Mouse (Mus musculus): ENCODE measurements at regions not wholly inside any gene's neighbourhood (a gene's known extent, or its start where the extent isn't known, plus 50 kb on each side); places are given as distances from the start of the nearest gene placed in this dataset.

GRCm38 (mm10) chr16:62681880-62682279 is 104.7 kb downstream of the Nsun3 start:
- Histone ChIP-seq H3K27me3 (ENCODE audit: control insufficient read depth, insufficient read depth, low read length) (no peaks in the 10 kb centered on the region), H3K27ac (ENCODE audit: low read depth, low read length) (no peak overlapping the region), H3K4me3 (ENCODE audit: low read depth, low read length) (no peak overlapping the region), H3K9me3 (ENCODE audit: control insufficient read depth, low read length) (no peaks in the 10 kb centered on the region), H3K36me3 (ENCODE audit: control insufficient read depth, insufficient read depth, low read length) (no peaks in the 10 kb centered on the region), H3K4me2 (ENCODE audit: low read depth) (no peak overlapping the region), H3K4me1 (ENCODE audit: control insufficient read depth, insufficient read depth, low read length) (no peaks in the 10 kb centered on the region), H3K9ac (ENCODE audit: low read length) (no peak overlapping the region)
- DNase-seq (ENCODE audit: low spot score) (no peak), ATAC-seq (ENCODE audit: insufficient read depth, low FRiP score, low TSS enrichment) (no peak)
- WGBS: 80% methylated on average over 5 of the region's 5 CpGs

- Histone ChIP-seq H3K27ac (ENCODE audit: low read depth, low read length) (no peak overlapping the region), H3K4me1 (ENCODE audit: control insufficient read depth, insufficient read depth, low read length) (no peaks in the 10 kb centered on the region), H3K4me2 (ENCODE audit: low read depth) (no peak overlapping the region), H3K9me3 (ENCODE audit: control insufficient read depth, low read length) (no peaks in the 10 kb centered on the region), H3K4me3 (ENCODE audit: low read depth, low read length) (no peak overlapping the region), H3K27me3 (ENCODE audit: control insufficient read depth, insufficient read depth, low read length) (no peaks in the 10 kb centered on the region), H3K36me3 (ENCODE audit: control insufficient read depth, insufficient read depth, low read length) (no peaks in the 10 kb centered on the region), H3K9ac (ENCODE audit: low read length) (no peak overlapping the region)
- DNase-seq (ENCODE audit: low spot score) (no peak), ATAC-seq (ENCODE audit: insufficient read depth, low FRiP score, low TSS enrichment) (no peak)
- 91% methylated on average over 6 of the region's 6 CpGs for WGBS
Measured at GRCm38 (mm10) chr16:62676815-62677214, 109.8 kb downstream of the Nsun3 start.

GRCm38 (mm10) chr16:62657383-62657782 is 129.2 kb downstream of the Nsun3 start:
- Histone ChIP-seq H3K27ac (ENCODE audit: low read depth, low read length) (no peak overlapping the region), H3K9ac (ENCODE audit: low read length) (no peak overlapping the region), H3K27me3 (ENCODE audit: control insufficient read depth, insufficient read depth, low read length) (no peaks in the 10 kb centered on the region), H3K4me1 (ENCODE audit: control insufficient read depth, insufficient read depth, low read length) (no peaks in the 10 kb centered on the region), H3K4me3 (ENCODE audit: low read depth, low read length) (no peak overlapping the region), H3K4me2 (ENCODE audit: low read depth) (no peak overlapping the region), H3K9me3 (ENCODE audit: control insufficient read depth, low read length) (no peaks in the 10 kb centered on the region), H3K36me3 (ENCODE audit: control insufficient read depth, insufficient read depth, low read length) (no peaks in the 10 kb centered on the region)
- ATAC-seq (ENCODE audit: insufficient read depth, low FRiP score, low TSS enrichment): no peak
- 91% methylated on average over 2 of the region's 2 CpGs for WGBS
- no peak for DNase-seq (ENCODE audit: low spot score)

- no peaks in the 10 kb centered on the region for H3K9me3 ChIP-seq (ENCODE audit: control insufficient read depth, low read length)
- no peaks in the 10 kb centered on the region for H3K27me3 ChIP-seq (ENCODE audit: control insufficient read depth, insufficient read depth, low read length)
- H3K9ac ChIP-seq (ENCODE audit: low read length): no peak overlapping the region
- no peak overlapping the region for H3K4me2 ChIP-seq (ENCODE audit: low read depth)
- ATAC-seq (ENCODE audit: insufficient read depth, low FRiP score, low TSS enrichment): no peak
- H3K27ac ChIP-seq (ENCODE audit: low read depth, low read length): no peak overlapping the region
- DNase-seq (ENCODE audit: low spot score): no peak
- H3K36me3 ChIP-seq (ENCODE audit: control insufficient read depth, insufficient read depth, low read length): no peaks in the 10 kb centered on the region
- 77% methylated on average over 1 of the region's 1 CpGs for WGBS
- no peak overlapping the region for H3K4me3 ChIP-seq (ENCODE audit: low read depth, low read length)
- H3K4me1 ChIP-seq (ENCODE audit: control insufficient read depth, insufficient read depth, low read length): no peaks in the 10 kb centered on the region
Measured at GRCm38 (mm10) chr16:62654436-62654835, 132.2 kb downstream of the Nsun3 start.

- no peaks in the 10 kb centered on the region for H3K27me3 ChIP-seq (ENCODE audit: control insufficient read depth, insufficient read depth, low read length)
- no peak for ATAC-seq (ENCODE audit: insufficient read depth, low FRiP score, low TSS enrichment)
- H3K4me3 ChIP-seq (ENCODE audit: low read depth, low read length): no peak overlapping the region
- no peak overlapping the region for H3K27ac ChIP-seq (ENCODE audit: low read depth, low read length)
- DNase-seq (ENCODE audit: low spot score): no peak
- no peak overlapping the region for H3K4me2 ChIP-seq (ENCODE audit: low read depth)
- H3K9ac ChIP-seq (ENCODE audit: low read length): no peak overlapping the region
- H3K36me3 ChIP-seq (ENCODE audit: control insufficient read depth, insufficient read depth, low read length): no peaks in the 10 kb centered on the region
- 50% methylated on average over 8 of the region's 8 CpGs for WGBS
- no peaks in the 10 kb centered on the region for H3K4me1 ChIP-seq (ENCODE audit: control insufficient read depth, insufficient read depth, low read length)
- H3K9me3 ChIP-seq (ENCODE audit: control insufficient read depth, low read length): no peaks in the 10 kb centered on the region
Measured at GRCm38 (mm10) chr16:62653817-62654216, 132.8 kb downstream of the Nsun3 start.

- H3K27ac ChIP-seq (ENCODE audit: low read depth, low read length): no peak overlapping the region
- no peak overlapping the region for H3K4me2 ChIP-seq (ENCODE audit: low read depth)
- no peaks in the 10 kb centered on the region for H3K4me1 ChIP-seq (ENCODE audit: control insufficient read depth, insufficient read depth, low read length)
- H3K4me3 ChIP-seq (ENCODE audit: low read depth, low read length): no peak overlapping the region
- ATAC-seq (ENCODE audit: insufficient read depth, low FRiP score, low TSS enrichment) (no peak), DNase-seq (ENCODE audit: low spot score) (no peak)
- no peaks in the 10 kb centered on the region for H3K36me3 ChIP-seq (ENCODE audit: control insufficient read depth, insufficient read depth, low read length)
- no peaks in the 10 kb centered on the region for H3K9me3 ChIP-seq (ENCODE audit: control insufficient read depth, low read length)
- 87% methylated on average over 6 of the region's 6 CpGs for WGBS
- no peak overlapping the region for H3K9ac ChIP-seq (ENCODE audit: low read length)
- H3K27me3 ChIP-seq (ENCODE audit: control insufficient read depth, insufficient read depth, low read length): no peaks in the 10 kb centered on the region
Measured at GRCm38 (mm10) chr16:62652769-62653465, 133.7 kb downstream of the Nsun3 start.

- H3K4me1 ChIP-seq (ENCODE audit: control insufficient read depth, insufficient read depth, low read length): no peaks in the 10 kb centered on the region
- no peaks in the 10 kb centered on the region for H3K27me3 ChIP-seq (ENCODE audit: control insufficient read depth, insufficient read depth, low read length)
- no peak overlapping the region for H3K4me2 ChIP-seq (ENCODE audit: low read depth)
- no peak for ATAC-seq (ENCODE audit: insufficient read depth, low FRiP score, low TSS enrichment)
- no peak overlapping the region for H3K9ac ChIP-seq (ENCODE audit: low read length)
- no peak overlapping the region for H3K27ac ChIP-seq (ENCODE audit: low read depth, low read length)
- H3K4me3 ChIP-seq (ENCODE audit: low read depth, low read length): no peak overlapping the region
- H3K9me3 ChIP-seq (ENCODE audit: control insufficient read depth, low read length): no peaks in the 10 kb centered on the region
- WGBS: 93% methylated on average over 7 of the region's 7 CpGs
- DNase-seq (ENCODE audit: low spot score): no peak
- H3K36me3 ChIP-seq (ENCODE audit: control insufficient read depth, insufficient read depth, low read length): no peaks in the 10 kb centered on the region
Measured at GRCm38 (mm10) chr16:62650856-62651255, 135.8 kb downstream of the Nsun3 start.

GRCm38 (mm10) chr16:62648326-62648725 is 138.3 kb downstream of the Nsun3 start:
- DNase-seq (ENCODE audit: low spot score) (no peak), ATAC-seq (ENCODE audit: insufficient read depth, low FRiP score, low TSS enrichment) (no peak)
- Histone ChIP-seq H3K9me3 (ENCODE audit: control insufficient read depth, low read length) (no peaks in the 10 kb centered on the region), H3K27me3 (ENCODE audit: control insufficient read depth, insufficient read depth, low read length) (no peaks in the 10 kb centered on the region), H3K4me1 (ENCODE audit: control insufficient read depth, insufficient read depth, low read length) (no peaks in the 10 kb centered on the region), H3K36me3 (ENCODE audit: control insufficient read depth, insufficient read depth, low read length) (no peaks in the 10 kb centered on the region), H3K4me2 (ENCODE audit: low read depth) (no peak overlapping the region), H3K9ac (ENCODE audit: low read length) (no peak overlapping the region), H3K4me3 (ENCODE audit: low read depth, low read length) (no peak overlapping the region), H3K27ac (ENCODE audit: low read depth, low read length) (no peak overlapping the region)
- 57% methylated on average over 8 of the region's 8 CpGs for WGBS

GRCm38 (mm10) chr16:62646113-62646512 is 140.5 kb downstream of the Nsun3 start:
- H3K27me3 ChIP-seq (ENCODE audit: control insufficient read depth, insufficient read depth, low read length): no peaks in the 10 kb centered on the region
- H3K36me3 ChIP-seq (ENCODE audit: control insufficient read depth, insufficient read depth, low read length): no peaks in the 10 kb centered on the region
- ATAC-seq (ENCODE audit: insufficient read depth, low FRiP score, low TSS enrichment) (peak; percentile 46; the same call in 1 of the 2 replicates), DNase-seq (ENCODE audit: low spot score) (no peak)
- H3K27ac ChIP-seq (ENCODE audit: low read depth, low read length): no peak overlapping the region
- 78% methylated on average over 1 of the region's 1 CpGs for WGBS
- no peaks in the 10 kb centered on the region for H3K4me1 ChIP-seq (ENCODE audit: control insufficient read depth, insufficient read depth, low read length)
- H3K9ac ChIP-seq (ENCODE audit: low read length): no peak overlapping the region
- H3K9me3 ChIP-seq (ENCODE audit: control insufficient read depth, low read length): no peaks in the 10 kb centered on the region
- H3K4me2 ChIP-seq (ENCODE audit: low read depth): no peak overlapping the region
- H3K4me3 ChIP-seq (ENCODE audit: low read depth, low read length): no peak overlapping the region

Measured in neural tube, embryonic 11.5 days (tissue).